In the genomic region with DNA sequence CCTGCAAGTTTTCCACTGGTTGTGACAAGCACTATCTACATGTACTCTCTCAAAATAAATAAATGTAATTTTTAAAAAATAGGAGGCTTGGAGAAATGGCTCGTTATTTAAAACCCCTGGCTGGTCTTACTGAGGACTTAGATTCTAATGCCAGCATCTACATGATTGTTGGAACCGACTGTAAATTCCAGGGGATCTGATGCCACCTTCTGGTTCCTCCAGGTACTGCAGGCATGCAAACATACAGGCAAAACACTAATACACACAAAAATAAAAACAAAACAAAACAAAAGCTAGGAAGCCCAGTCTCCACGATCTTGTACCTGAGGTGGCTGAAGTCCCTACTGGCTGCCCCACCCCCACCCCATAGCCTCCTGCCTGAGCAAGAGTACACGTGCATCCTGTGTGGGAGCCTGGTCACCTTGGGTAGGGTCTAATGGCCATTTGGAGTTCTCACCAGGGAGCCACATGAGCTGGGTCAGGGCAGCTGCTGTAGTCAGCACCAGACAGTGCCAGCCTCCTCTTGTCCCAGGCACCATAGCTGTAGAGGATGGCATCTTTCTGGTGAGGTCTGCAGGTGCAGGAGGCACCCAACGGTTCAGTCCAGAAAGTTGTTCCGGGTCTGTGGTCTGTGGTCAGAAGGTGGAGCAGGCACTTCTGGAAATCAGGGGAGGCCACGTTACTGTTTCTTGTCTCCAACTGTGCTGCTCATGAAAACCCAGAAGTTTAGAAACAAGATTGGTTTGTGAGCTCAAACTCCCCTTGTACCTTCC, we compare ENCODE assay signal across 8 mouse cellular contexts. TPM values are rescaled to one million over a fixed set of nuclear protein-coding genes. Genes with fewer than 3 reads are reported as not detected.
DNase-seq lines count a peak whose midpoint lies in the region; ATAC-seq and TF ChIP-seq lines count a peak whose summit lies in the region.

No protein-coding gene starts in this region.

- peak; percentile 81 for DNase-seq in heart, adult 8-10 months (ENCODE audit: low spot score)
- DNase-seq in heart, postnatal 25 days (ENCODE audit: low spot score), result no peak
- DNase-seq in CD4-positive, CD25-positive, alpha-beta regulatory T cell, adult 2 months (ENCODE audit: low read depth, low spot score), result peak; percentile 87
- peak; percentile 85 for DNase-seq in forebrain, embryonic 14.5 days (ENCODE audit: low spot score)
- DNase-seq in kidney, postnatal 36 days, result peak; percentile 80 to 93
- DNase-seq in spleen, postnatal 4 days (ENCODE audit: low spot score in 2 of 2), result peak; percentile 76 to 92

- no peaks in the 10 kb centered on the region for H3K9me3 ChIP-seq in forebrain, embryonic 14.5 days (replicated peaks; ENCODE audit: control insufficient read depth, low read length)

- peak overlapping the region; percentile 59 for H3K27ac ChIP-seq in bone marrow, adult 2 months (ENCODE audit: control insufficient read depth, insufficient read depth, low read depth, low read length, poor library complexity)
- no peak overlapping the region for H3K27ac ChIP-seq in forebrain, embryonic 14.5 days (ENCODE audit: low read depth, low read length)

- H3K27me3 ChIP-seq in forebrain, embryonic 14.5 days (replicated peaks; ENCODE audit: control insufficient read depth, insufficient read depth, low read length), result no peaks in the 10 kb centered on the region; the same call in 1 of the 2 replicates

- no peak overlapping the region for H3K9ac ChIP-seq in forebrain, embryonic 14.5 days (ENCODE audit: low read length)

- peaks cover 14% of the 10 kb centered on the region for H3K4me1 ChIP-seq in bone marrow, adult 2 months (ENCODE audit: control insufficient read depth, insufficient read depth, low read length)
- H3K4me1 ChIP-seq in forebrain, embryonic 14.5 days (ENCODE audit: control insufficient read depth, insufficient read depth, low read length), result no peaks in the 10 kb centered on the region

- intact Hi-C loops in heart, postnatal 25 days (cut with DNase I), result loop anchor here (5.0 kb wide), 1 partner anchor 76 kb away; no protein-coding TSS in a partner anchor

- WGBS in bone marrow, adult 2 months, result 2% methylated on average over 7 of the region's 7 CpGs
- WGBS in forebrain, embryonic 14.5 days, result 36% methylated on average over 7 of the region's 7 CpGs

- no peak for TF ChIP-seq POLR2A in bone marrow, adult 2 months (IDR thresholded peaks at IDR 0.05; ENCODE audit: borderline replicate concordance, control insufficient read depth, low read depth, low read length)

- TF ChIP-seq CTCF in bone marrow, adult 2 months (IDR thresholded peaks at IDR 0.05; ENCODE audit: control insufficient read depth, insufficient read depth, low read length), result peak; percentile 35

- ATAC-seq in forebrain, embryonic 14.5 days, result no peak
- peak; percentile 52 for ATAC-seq in megakaryocyte, adult 5-6 weeks (ENCODE audit: poor library complexity, severe bottlenecking)

- no peak overlapping the region for H3K4me2 ChIP-seq in forebrain, embryonic 14.5 days (ENCODE audit: low read length)

- peak overlapping the region; percentile 52 for H3K4me3 ChIP-seq in bone marrow, adult 2 months (replicated peaks; ENCODE audit: control insufficient read depth, low read depth, low read length)
- H3K4me3 ChIP-seq in forebrain, embryonic 14.5 days (ENCODE audit: low read depth, low read length), result no peak overlapping the region

- no peaks in the 10 kb centered on the region for H3K36me3 ChIP-seq in forebrain, embryonic 14.5 days (ENCODE audit: control insufficient read depth, insufficient read depth, low read length)

RNA-seq across cellular contexts. Expression of a gene that starts 2.2 kb away (rescaled TPM):
- not detected for total RNA-seq in heart, adult 8-10 months (2022)
- total RNA-seq in heart, postnatal 25 days (2021), result not detected
- polyA plus RNA-seq in bone marrow, adult 2 months (2011; ENCODE audit: insufficient read depth, insufficient read length, low replicate concordance, missing spikeins), result 13.1 and 40.0 TPM in 2 replicates
- 0.37 TPM in 1 of 2 replicates, not detected in the other for polyA plus RNA-seq in forebrain, embryonic 14.5 days (2014; fragmentation: Nextera tagmentation; extraction: Ambion mirVana)
- total RNA-seq in megakaryocyte, adult 5-6 weeks (2015), result 2.7 and 5.6 TPM in 2 replicates
- 1.2 and 1.8 TPM in 2 replicates for total RNA-seq in megakaryocyte, adult 5-6 weeks (2017)

RNA-seq across cellular contexts. Expression of a gene that starts 4.8 kb away (rescaled TPM):
- total RNA-seq in heart, adult 8-10 months (2022), result 10 to 100 TPM; 37.8 to 53.8 (median 51.7) TPM
- total RNA-seq in heart, postnatal 25 days (2021), result 10 to 100 TPM; 70.3 to 77.3 TPM
- polyA plus RNA-seq in bone marrow, adult 2 months (2011; ENCODE audit: insufficient read depth, insufficient read length, low replicate concordance, missing spikeins), result 19.7 and 36.1 TPM in 2 replicates
- polyA plus RNA-seq in forebrain, embryonic 14.5 days (2014; fragmentation: Nextera tagmentation; extraction: Ambion mirVana), result 182 and 257 TPM in 2 replicates
- 39.3 and 42.2 TPM in 2 replicates for total RNA-seq in megakaryocyte, adult 5-6 weeks (2015)
- 30.2 and 35.5 TPM in 2 replicates for total RNA-seq in megakaryocyte, adult 5-6 weeks (2017)

RNA-seq across cellular contexts. Expression of a gene that starts 11.5 kb away (rescaled TPM):
- 1 to 10 TPM; 2.9 to 5.8 (median 3.6) TPM for total RNA-seq in heart, adult 8-10 months (2022)
- 1 to 10 TPM; 2.9 to 4.2 TPM for total RNA-seq in heart, postnatal 25 days (2021)
- 1.0 and 1.8 TPM in 2 replicates for polyA plus RNA-seq in bone marrow, adult 2 months (2011; ENCODE audit: insufficient read depth, insufficient read length, low replicate concordance, missing spikeins)
- polyA plus RNA-seq in forebrain, embryonic 14.5 days (2014; fragmentation: Nextera tagmentation; extraction: Ambion mirVana), result 0.58 and 0.96 TPM in 2 replicates
- 3.9 and 5.3 TPM in 2 replicates for total RNA-seq in megakaryocyte, adult 5-6 weeks (2015)
- total RNA-seq in megakaryocyte, adult 5-6 weeks (2017), result 1.7 and 2.7 TPM in 2 replicates

RNA-seq across cellular contexts. Expression of a gene that starts 21.8 kb away (rescaled TPM):
- total RNA-seq in heart, adult 8-10 months (2022), result 10 to 100 TPM; 20.2 to 23.2 (median 21.5) TPM
- total RNA-seq in heart, postnatal 25 days (2021), result 10 to 100 TPM; 21.2 to 22.8 TPM
- polyA plus RNA-seq in bone marrow, adult 2 months (2011; ENCODE audit: insufficient read depth, insufficient read length, low replicate concordance, missing spikeins), result 26.5 and 42.8 TPM in 2 replicates
- polyA plus RNA-seq in forebrain, embryonic 14.5 days (2014; fragmentation: Nextera tagmentation; extraction: Ambion mirVana), result 60.6 and 75.7 TPM in 2 replicates
- 30.4 and 34.0 TPM in 2 replicates for total RNA-seq in megakaryocyte, adult 5-6 weeks (2015)
- total RNA-seq in megakaryocyte, adult 5-6 weeks (2017), result 12.5 and 13.0 TPM in 2 replicates

RNA-seq across cellular contexts. Expression of a gene that starts 32.2 kb away (rescaled TPM):
- under 1 TPM in 3 of 4 experiments, not detected in 1; 0.31 to 0.75 (median 0.60) TPM for total RNA-seq in heart, adult 8-10 months (2022)
- total RNA-seq in heart, postnatal 25 days (2021), result under 1 TPM; 0.59 to 0.70 TPM
- polyA plus RNA-seq in bone marrow, adult 2 months (2011; ENCODE audit: insufficient read depth, insufficient read length, low replicate concordance, missing spikeins), result not detected in 2 replicates
- 0.41 and 0.51 TPM in 2 replicates for polyA plus RNA-seq in forebrain, embryonic 14.5 days (2014; fragmentation: Nextera tagmentation; extraction: Ambion mirVana)
- total RNA-seq in megakaryocyte, adult 5-6 weeks (2015), result not detected in 2 replicates
- total RNA-seq in megakaryocyte, adult 5-6 weeks (2017), result not detected in 2 replicates
